In genomic region chr8:123729055-123729785, GRCm38 (mm10) we compare ENCODE assay signal across 8 mouse cellular contexts.
A peak's percentile ranks its signal among the peaks of the same experiment; 100 is the strongest.
DNase-seq lines count a peak whose midpoint lies in the region; ATAC-seq lines count a peak whose summit lies in the region.

No protein-coding gene starts in this region.

- peaks cover 17% of the 10 kb centered on the region; the same call in 1 of the 2 replicates for H3K27me3 ChIP-seq in limb, embryonic 12.5 days
- no peaks in the 10 kb centered on the region for H3K27me3 ChIP-seq in neural tube, embryonic 15.5 days (replicated peaks)

- 34% methylated on average over 20 of the region's 20 CpGs for WGBS in limb, embryonic 12.5 days
- WGBS in neural tube, embryonic 15.5 days: 10% methylated on average over 20 of the region's 20 CpGs

- peak overlapping the region; percentile 28 for H3K4me2 ChIP-seq in limb, embryonic 12.5 days
- peak overlapping the region; percentile 44 for H3K4me2 ChIP-seq in neural tube, embryonic 15.5 days

- ATAC-seq in limb, embryonic 12.5 days (ENCODE audit: insufficient number of reproducible peaks, insufficient read depth, low FRiP score, low TSS enrichment, low read depth): no peak
- peak; percentile 81 for ATAC-seq in neural tube, embryonic 15.5 days (ENCODE audit: low FRiP score)
- no peak for ATAC-seq in erythroblast, adult 5-6 weeks (replicated peaks; ENCODE audit: low FRiP score, poor library complexity, severe bottlenecking)

- H3K36me3 ChIP-seq in limb, embryonic 12.5 days: no peaks in the 10 kb centered on the region
- H3K36me3 ChIP-seq in neural tube, embryonic 15.5 days: no peaks in the 10 kb centered on the region

- peak overlapping the region; percentile 27; the same call in 1 of the 2 replicates for H3K9ac ChIP-seq in limb, embryonic 12.5 days (replicated peaks)
- peak overlapping the region; percentile 15; the same call in 1 of the 2 replicates for H3K9ac ChIP-seq in neural tube, embryonic 15.5 days (replicated peaks)

- H3K4me1 ChIP-seq in limb, embryonic 12.5 days (replicated peaks): peaks cover 14% of the 10 kb centered on the region
- H3K4me1 ChIP-seq in neural tube, embryonic 15.5 days: peaks cover 32% of the 10 kb centered on the region

- H3K9me3 ChIP-seq in limb, embryonic 12.5 days: no peaks in the 10 kb centered on the region
- no peaks in the 10 kb centered on the region for H3K9me3 ChIP-seq in neural tube, embryonic 15.5 days (replicated peaks)

- H3K4me3 ChIP-seq in limb, embryonic 12.5 days (replicated peaks): no peak overlapping the region
- no peak overlapping the region for H3K4me3 ChIP-seq in neural tube, embryonic 15.5 days (replicated peaks)

- DNase-seq in MN1 (ENCODE audit: low spot score): peak; percentile 89
- DNase-seq in cerebellum, adult 9-11 months: peak; percentile 18
- DNase-seq in heart, adult 18-20 months: peak; percentile 42 to 43
- peak; percentile 21 for DNase-seq in kidney, adult 18-20 months
- no peak for DNase-seq in spleen, postnatal 36 days (ENCODE audit: low spot score in 2 of 2)

- H3K27ac ChIP-seq in limb, embryonic 12.5 days: 0 out of 2 replicates have a peak overlapping the region, but pooled peaks have one; percentile 41
- peak overlapping the region; percentile 77 for H3K27ac ChIP-seq in neural tube, embryonic 15.5 days (replicated peaks)

Comparison
In these comparisons a context has a peak if more than half of its experiments do, and no peak if none do; other contexts are left out.
1. DNase-seq: peak in MN1 (single experiment), cerebellum, adult 9-11 months (single experiment), heart, adult 18-20 months (2 of 2) and kidney, adult 18-20 months (single experiment); none in spleen, postnatal 36 days (0 of 2).